Mouse (Mus musculus): ENCODE data around the gene Smarcc1. TPM values are rescaled to one million over a fixed set of nuclear protein-coding genes. Genes with fewer than 3 reads are reported as not detected.
"Not testable (repeated sequence)": the region's sequence is repeated elsewhere in the genome, so short reads cannot be mapped to it uniquely, and the experiment has no call there.

The Smarcc1 gene
- polyA plus RNA-seq, 2 experiments from 2014 or later, result 23.4 to 24.1 TPM

DNA sequence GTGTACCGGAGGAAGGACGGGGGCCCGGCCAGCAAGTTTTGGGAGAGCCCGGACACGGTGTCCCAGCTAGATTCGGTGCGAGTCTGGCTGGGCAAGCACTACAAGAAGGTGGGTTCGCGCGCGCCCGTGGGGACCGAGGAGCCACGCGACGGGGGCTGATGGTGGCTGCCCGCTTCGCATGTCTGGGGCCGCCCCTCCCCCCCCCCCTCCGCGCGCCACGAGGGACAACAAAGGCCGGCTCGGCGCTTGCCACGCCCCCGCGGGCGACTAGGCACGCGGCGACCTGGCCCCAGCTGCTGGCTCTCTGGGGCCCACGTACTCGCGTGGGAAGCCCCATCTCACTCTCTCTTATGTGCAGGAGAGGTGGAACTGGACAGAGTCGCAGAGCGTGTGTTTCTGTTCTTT, 14.7 kb downstream of the Smarcc1 start:
- ATAC-seq, result peak; percentile 28

DNA sequence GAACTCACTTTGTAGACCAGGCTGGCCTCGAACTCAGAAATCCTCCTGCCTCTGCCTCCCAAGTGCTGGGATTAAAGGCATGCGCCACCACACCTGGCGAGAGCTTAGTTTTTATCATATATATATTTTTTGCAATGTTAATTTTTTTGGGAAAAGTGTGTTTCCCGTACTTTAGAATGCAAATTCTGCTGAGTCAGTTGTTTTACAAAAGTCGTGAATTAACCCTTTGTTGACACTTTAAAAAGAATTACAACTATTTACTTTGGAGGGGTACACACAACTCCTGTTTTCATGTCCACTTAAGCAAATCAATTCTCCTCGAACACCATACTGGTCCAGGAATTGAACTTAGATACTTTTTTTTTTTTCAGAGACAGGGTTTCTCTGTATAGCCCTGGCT, 15.4 kb downstream of the Smarcc1 start:
- no peak for ATAC-seq

DNA sequence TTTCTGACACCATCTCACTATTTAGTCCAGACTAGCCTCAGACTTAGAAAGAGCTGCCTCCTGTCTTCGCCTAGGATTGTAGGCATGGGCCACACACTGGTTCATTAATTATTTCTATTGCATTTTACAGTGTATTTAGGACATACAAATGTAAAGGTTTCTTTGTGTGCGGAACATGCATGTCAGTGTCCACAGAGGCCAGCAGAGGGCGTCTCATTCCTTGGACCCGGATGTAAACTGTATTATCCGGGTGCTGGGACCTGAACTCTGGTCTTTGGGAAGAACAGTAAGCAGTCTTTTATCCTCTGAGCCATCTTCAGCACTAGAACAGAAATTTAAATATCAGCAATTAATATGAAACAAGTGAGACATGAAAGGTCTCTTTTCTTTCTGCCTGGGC, 16.7 kb downstream of the Smarcc1 start:
- ATAC-seq, result no peak

DNA sequence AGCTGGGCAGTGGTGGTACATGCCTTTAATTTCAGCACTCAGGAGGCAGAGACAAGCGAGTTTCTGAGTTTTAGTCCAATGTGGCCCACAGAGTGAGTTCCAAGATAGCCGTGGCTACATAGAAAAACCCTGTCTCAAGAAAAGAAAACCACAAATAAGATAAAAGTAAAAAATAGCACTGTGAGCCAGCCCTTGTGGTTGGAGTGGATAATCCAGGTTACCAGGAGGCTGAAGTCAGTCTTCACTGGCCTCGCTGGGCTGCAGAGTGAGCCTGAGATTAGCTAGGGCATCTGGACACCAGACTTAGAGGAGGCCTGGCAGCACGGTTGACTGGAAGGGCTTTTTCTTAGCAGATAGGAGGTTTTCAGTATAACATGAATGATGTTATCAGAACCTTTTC, 21.6 kb downstream of the Smarcc1 start:
- no peak for ATAC-seq

DNA sequence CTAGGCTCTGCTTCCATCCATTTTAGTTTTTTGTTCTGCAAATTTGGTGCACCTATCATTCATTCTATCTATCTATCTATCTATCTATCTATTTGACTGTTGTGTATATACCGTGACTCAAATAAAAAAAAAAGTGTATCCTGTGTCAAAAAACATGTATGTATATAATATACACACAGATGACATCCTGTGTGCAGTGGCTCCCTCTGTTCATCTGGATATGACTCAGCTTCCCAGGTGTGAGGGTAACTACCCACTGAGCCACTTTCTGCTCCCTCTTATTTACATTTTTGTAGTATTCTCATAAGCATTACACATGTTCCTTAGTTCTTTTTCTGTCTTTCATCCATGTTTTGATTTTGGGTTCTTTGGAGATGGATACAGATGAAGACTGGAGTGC, 24.6 kb downstream of the Smarcc1 start:
- peak; percentile 26 for ATAC-seq

DNA sequence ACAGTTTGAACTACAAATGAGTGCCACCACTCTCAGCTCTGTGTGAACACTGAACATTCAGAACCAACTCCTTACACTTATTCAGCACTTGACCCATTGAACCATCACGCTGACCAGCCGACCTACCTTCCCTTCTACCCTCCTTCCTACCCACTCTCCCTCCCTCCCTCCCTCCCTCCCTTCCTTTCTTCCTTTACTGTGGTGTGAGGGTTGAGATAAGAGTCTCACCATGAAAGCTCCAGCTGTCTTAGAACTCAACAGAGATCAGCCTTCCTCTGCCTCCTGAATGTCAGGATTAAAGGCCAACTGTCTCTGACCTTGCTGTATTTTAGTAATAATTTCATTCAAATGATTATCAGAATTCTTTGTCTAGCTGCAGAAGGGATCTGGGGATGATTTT, 31.1 kb downstream of the Smarcc1 start:
- no peak for ATAC-seq

DNA sequence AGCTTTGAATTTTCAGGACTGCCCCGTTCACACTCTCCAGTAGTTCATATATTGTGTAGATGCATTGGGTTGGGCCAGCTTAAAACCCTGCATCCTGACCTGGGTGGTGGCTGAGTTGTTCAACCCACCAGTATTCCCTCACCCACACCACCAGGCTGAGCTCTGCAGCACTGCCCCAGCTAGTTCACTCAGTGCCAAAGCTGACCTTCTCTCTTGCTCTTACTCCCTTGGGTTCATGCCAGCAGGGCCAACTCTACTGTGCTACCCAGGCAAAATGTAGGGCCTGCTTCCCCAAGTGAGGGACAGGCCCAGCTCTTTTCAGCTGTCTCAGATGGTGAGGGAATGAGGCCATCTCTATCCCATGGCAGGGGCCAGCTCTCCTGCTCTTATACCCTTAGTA, 41.5 kb downstream of the Smarcc1 start:
- no peak for ATAC-seq

DNA sequence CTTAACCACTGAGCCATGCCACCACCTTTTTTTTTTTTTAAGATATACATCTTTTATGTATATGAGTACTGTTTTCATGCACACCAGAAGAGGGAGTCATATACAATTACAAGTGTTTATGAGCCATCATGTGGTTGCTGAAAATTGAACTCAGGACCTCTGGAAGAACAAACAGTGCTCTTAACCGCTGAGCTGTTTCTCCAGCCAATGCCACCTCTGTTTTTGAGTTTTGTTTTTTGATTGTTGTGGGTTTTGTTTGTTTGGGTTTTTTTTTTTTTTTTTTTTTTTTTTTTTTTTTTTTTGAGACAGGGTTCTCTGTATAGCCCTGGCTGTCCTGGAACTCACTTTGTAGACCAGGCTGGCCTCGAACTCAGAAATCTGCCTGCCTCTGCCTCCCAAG, 43.0 kb downstream of the Smarcc1 start:
- not testable (repeated sequence) for ATAC-seq

DNA sequence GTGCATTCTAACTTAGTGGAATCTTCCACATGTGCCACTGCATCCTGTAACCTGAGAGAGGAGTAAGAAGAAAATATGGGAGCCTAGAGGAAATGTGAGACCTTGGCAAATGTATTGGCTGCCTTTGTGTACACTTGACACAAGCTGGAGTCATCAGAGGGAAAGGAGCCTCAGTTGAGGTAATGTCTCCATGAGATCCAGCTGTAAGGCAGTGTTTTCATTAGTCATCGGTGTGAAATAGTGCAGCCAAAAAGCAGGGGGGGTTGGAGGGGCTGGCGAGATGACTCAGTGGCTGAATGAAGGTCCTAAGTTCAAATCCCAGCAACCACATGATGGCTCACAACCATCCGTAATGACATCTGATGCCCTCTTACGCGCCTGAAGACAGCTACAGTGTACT, 44.9 kb downstream of the Smarcc1 start:
- ATAC-seq, result no peak

DNA sequence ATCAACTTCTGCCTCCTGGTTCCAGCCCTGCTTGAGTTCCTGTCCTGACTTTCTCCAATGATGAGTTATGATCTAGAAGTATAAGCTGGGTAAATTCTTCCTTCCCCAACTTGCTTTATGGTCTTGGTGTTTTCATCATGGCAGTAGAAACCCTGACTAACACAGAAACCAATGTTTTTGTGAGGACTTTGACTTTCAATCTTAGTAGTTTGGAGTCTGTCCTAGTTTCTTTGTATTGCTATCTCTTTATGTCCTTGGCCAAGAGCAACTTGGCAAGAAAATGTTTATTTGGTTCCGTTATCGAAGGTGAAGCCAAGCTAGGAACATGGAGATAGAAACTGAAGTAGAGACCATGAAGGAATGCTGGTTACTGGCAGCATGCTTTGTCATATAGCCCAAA, 45.6 kb downstream of the Smarcc1 start:
- no peak for ATAC-seq

DNA sequence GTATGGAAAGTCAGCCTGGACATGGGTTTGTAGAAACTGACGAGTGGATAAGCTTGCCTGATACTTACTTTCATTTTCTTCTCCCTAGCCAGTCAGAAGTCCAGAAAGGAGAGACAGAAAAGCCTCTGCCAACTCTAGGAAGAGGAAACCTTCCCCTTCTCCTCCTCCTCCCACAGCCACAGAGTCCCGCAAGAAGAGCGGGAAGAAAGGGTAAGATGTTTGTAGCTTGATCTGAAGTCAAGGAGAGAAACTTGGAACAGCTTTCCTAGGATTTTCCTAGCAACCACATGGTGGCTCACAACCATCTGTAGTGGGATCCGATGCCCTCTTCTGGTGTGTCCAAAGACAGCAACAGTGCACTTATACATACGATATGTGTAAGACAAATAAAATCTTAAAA, 53.4 kb downstream of the Smarcc1 start:
- ATAC-seq, result no peak

DNA sequence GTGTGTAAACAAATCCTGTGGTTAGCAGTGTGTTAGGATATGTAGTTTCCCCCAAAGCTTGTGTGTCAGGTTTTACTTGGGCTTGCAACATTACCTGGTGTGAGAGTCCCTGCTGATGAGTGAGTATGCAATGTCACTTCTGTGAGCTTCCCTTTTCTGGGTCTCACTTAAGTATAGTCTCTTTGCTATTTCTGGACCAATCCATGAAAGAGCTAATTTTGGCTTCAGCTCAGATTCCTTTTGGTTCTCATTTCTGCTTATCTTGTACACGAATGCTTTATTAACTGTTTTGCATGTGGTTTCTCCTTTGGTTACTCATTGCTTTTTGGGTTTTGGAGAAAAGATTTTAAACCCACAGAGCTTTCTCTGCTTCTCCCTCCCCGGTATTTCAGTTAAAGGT, 82.4 kb downstream of the Smarcc1 start:
- no peak for ATAC-seq

DNA sequence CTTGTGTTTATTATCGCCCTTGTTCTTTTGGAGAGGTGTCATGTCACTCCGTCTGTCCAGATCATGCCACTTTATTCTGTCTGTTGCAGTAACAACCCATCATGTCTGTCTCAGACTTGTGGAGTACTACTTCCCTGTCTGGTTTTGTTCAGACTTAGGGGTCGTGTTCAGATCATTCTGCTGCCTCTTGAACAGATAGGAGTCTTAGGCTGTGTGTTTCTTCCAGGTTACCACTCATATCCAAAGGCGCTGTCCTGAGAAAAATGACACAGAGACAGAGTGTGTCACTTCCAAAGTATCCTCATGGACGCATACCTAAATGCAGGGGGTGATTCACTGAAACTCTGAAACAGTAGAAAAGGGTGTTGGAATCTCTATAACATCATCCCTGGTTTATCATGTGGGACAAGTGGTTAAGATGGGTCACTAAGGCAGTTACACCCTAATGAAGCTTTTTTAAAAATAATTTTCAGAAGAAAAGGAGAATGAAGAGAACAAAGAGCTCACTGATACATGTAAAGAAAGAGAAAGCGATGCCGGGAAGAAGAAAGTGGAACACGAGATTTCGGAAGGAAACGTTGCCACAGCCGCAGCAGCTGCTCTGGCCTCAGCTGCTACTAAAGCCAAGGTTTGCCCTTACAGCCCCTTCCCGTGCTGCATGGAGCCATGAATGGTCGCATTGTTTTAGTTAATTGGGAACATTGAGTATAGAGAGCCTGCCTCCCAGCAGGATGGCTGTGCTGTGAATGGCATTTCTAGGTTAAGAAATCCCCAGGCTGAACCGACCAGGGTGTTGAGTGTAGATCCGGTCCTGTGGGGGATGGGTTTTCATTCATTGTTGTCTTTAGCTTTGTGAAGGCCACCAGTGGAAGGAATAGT, 88.3 kb downstream of the Smarcc1 start:
- no peak for ATAC-seq

DNA sequence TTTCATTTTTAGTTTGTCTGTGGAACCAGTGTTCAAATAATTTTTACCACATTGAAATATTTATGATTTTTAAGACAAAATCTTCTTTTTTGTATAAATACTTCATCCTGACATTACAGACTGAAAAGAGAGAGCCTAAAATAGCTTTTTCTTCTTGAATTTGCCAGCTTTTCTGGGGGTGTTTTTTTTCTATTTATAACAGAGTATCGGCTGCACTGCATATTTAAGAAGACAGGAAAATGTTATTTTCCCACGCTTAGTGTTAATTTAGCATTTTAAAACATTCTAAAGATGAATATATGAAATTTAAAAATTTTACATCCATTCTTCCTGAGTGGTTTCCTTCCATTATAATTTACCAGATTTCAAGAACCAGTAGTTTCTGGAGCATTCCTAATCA, 88.9 kb downstream of the Smarcc1 start:
- ATAC-seq, result no peak

DNA sequence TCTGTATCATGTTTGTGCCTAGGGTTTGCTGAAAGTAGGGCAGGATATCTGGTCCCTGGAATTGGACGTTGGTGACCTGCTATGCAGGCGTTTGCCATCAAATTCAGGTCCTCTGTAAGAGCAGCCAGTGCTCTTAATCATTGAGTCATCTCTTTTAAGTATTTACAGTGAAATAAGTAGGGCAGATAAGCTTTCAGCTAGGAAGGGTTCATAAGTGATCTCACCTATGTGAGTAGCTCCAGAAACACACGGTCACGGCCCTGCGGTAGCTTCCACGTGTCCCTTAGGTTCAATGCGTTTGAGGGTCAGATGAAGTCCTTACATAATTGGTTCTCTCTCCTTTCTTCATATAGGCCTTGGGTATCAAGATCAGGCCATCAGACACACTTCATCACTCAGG, 90.8 kb downstream of the Smarcc1 start:
- ATAC-seq, result no peak

DNA sequence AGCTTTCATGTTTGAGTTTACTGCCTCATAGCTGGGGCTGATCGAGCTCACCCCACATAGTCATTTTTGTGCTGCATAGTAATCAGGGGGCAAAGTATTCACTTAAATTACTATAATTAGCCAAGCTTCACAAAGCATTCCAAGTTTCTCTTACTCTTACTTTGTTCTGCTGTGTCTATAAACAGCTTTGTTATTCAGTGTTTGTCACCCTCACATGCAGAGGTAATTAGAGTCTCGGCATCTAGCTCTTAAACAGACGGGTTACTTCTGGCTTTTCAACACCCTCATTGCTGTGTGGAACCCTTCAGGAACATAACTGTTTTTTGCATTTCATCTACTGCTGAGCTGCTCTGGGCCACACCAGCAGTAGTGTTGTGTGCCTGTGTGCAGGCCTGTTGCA, 91.5 kb downstream of the Smarcc1 start:
- ATAC-seq, result no peak

DNA sequence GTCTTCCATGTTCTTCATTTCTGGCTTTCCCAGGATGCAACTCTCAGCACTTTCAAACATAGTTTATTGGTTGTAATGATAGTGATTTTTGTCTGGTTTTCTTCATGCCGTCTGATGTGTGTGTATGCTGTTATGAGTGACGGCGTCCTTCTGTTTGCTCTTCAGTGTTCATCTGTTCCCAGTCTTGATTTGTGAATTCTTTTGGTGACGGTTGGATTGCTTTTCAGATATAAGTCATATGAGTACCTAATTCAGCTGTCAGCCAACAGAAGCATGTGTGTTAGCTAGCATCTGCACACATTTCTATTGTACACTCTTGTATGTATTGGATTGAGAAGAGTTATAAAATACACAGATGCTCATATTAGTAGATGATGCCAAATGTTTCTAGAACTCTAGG, 106.8 kb downstream of the Smarcc1 start:
- no peak for ATAC-seq

DNA sequence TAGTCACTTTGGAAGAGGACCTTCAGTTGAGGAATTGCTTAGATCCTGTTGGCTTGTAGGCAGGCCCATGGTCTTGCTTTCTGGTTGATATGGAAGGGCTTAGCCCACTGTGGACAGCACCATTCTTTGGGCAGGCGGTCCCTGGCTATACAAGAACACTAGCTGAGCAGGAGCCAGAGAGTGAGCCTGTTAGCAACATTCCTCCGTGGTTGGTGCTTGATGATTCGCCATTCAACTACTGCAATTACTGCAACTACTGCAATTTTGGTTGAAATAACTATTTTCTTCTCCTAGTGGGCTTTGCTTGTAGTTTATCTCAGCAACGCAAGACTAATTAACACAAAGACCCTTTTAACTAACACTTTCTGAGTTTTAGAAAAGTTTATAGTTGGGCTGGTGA, 108.7 kb downstream of the Smarcc1 start:
- no peak for ATAC-seq

DNA sequence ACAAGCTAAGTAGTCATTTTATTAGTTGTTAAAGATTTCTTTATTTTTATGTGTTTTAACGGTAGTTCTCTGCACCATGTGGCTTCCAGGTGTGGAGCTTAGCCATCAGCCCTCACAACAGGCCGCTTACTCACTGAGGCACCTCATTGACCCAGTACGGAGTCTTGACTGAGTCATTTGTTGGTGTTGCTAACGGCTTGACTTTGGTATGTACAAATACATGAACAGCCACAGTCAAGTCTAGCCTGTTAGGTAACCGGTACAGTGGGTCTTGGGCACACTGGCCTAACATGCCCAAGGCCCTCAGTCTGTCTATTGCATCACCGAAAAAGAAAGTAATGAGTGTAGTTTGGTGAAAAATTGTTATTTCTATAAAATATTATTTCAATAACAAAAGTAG, 111.2 kb downstream of the Smarcc1 start:
- no peak for ATAC-seq

DNA sequence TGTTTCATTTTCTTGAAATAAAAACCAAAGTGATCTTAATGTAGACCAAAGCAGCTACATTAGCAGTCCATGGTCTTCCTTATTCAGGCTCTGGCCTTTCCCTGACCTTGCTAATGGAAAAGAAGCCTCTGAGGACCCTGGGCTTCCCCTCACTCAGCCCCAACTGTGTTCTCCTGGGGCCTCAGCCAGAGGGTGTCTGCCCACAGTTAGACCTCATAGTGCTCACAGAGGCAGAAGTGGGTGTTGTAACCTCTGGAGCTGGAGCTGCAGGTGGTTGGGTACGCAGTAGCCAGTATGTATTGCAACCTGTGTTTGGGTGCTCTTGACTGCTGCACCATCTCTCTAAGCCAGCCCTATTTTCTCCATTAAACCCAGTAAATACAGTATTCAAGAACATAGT, 111.6 kb downstream of the Smarcc1 start:
- no peak for ATAC-seq

DNA sequence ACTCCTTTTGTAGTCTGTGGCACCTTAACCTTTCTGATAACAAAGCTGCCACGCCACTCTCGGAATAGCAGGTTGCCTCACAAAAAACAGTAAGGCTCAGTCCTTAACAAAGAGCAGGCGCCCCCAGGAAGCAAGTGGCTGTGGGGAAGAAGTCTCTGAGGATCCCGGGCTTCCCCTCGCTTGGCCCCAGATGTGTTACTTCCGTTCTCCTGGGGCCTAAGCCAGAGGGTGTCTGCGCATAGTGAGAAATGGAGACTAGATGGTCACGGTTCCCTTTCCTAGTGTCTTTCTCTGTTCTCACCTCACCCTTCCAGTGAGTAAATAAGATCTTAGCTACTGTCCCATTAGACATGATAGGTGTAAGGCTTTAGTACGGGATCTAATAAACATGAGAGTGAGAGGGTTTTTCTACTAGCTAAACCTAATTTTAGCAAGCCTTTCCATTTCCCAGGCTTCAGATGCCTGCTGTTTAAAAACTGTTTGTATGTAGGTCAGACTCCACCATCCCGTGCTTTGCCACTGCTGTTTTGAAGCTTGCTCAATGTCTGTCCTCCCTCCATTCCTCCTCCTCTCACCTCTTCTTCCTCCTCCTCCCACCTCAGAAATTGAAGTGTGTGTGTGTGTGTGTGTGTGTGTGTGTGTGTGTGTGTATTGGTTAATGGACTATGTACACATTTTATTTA, 112.2 kb downstream of the Smarcc1 start:
- ATAC-seq, result no peak

DNA sequence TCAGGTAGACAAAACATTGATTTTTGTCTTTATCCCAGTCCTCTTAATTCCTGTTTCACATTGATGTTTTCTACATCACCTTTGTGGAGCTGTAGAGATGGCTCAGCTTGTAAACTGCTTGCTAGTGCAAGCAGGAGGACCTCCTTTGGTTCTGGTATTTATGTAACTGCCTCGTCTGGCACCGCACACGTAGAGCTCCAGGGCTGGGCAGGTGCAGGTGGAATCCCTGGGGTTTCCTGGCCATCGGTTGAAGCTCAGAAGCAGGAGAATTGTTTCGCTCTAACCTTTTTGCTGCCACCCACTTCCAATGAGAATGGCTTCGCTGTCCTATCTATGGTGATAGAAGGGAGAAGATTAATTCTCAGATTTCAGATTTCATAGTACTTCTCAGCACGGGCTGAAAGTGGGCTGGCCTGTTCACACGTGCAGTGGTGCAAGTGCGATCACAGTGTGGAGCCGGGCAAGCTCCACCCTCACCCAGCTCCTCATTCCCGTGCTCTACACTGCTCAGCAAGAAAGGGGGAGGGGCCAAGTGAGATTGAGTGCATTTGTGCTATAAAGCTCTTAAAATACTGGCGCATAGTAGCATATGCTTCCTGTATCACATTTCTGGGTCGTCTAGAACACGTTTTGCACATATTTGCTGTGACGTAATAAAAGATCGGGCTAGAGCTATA, 113.0 kb downstream of the Smarcc1 start:
- ATAC-seq, result no peak

DNA sequence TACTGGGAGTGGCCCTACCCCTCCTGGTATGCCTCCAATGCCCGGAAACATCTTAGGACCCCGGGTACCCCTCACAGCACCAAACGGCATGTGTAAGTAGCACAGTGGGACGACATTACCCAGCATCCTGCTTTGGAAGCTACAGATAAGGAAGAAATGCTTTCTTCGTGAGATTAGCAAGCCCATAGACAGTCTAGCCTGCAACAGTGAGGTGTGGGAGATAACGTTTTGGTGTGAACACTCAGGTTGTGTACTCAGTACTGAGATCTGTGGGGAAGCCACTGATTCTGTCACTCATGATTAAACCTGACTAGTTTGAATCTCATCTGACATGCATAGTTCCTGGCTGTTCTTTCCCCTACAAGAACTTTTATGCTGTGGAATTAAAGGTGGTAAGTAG, 117.5 kb downstream of the Smarcc1 start:
- no peak for ATAC-seq
